Mouse (Mus musculus) spleen, embryonic (tissue): ENCODE measurements around the gene Cdv3.
"Not testable (repeated sequence)": the region's sequence is repeated elsewhere in the genome, so short reads cannot be mapped to it uniquely, and the experiment has no call there.

Source experiments
- CTCF ChIA-PET: fragments of 350-600 bp; sonication (Branson Sonifier 250); formaldehyde crosslinking; loops from one replicate; lab custom pipeline; 2022; lab: Charles Lee

The Cdv3 gene

DNA sequence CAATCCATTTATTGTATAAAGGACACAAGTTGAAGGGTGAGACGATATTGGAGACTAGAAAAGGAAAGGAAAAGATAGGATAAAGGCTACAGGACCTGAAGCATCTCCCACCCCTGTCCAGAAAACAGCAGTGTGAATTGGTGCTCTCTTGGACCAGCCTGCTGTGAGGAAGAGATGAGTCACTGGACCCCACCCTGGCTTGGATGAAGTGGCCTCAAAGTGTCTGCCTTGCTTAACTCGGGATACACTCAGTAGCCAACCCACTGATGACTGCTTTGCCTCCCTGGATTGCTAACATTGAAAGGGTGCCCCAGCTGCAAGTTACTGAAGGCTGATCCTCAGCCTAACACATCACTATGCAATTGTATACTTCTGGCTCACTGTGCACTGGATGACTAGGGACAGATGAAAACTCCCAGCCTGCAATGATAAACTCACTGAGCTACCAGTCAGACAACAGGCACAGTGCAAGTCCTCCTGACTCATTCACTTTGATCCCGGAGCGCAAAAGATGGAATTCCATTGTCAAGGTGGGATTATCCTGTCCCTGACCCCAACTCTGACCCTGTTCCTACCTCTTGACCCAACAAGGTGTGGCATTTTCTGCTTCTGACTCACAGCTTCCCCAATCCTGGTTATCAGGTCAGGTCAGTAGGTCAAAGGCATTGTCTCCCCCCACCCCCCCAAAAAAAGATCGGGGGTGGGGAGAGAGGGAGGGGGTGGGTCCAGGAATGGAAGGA is 6.8 kb upstream of the Cdv3 start:
- CTCF ChIA-PET: no interaction called here

DNA sequence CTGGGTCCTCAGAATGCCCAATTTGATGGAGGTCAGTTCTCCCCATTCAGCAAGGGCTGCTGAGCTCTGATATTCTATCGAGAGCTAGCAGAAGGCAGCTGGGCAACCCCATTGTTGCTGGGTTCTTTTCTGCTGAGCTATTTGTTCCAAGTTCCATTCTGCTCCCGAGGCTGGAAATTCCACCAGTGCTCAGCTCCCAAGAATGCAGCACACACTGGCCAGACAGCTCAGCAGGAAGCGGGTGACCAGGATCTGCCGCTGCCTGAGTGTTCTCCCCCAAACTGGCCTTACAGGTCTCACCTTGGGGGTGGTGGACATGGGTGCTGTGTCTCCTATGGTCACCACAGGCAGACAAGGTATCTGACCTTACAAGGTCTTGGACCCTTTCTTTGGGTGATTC is 4.3 kb upstream of the Cdv3 start:
- CTCF ChIA-PET: no interaction called here

DNA sequence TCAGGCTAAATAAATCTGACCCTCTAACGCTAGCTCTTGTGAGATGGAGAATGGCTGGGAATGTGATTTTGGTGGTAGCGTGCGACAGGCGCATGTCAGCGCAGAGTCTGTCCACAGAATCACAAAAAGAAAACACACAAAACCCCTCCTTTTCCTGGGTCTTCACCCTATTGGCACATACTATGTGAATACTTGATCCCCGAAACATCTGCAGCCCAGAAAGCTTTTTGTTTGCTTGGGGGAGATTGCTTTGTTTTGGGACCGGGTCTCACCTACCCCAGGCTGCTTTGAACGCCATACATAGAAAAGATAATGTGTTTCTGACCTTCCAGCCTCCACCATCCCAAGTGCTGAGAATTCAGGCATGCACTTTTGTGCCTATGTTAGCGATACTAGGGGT is 716 bp upstream of the Cdv3 start:
- CTCF ChIA-PET: interaction anchor here (0.6 to 0.7 kb wide), 2 partner anchors 61 to 91 kb away, joined by 4 to 11 read pairs; no protein-coding TSS in a partner anchor

DNA sequence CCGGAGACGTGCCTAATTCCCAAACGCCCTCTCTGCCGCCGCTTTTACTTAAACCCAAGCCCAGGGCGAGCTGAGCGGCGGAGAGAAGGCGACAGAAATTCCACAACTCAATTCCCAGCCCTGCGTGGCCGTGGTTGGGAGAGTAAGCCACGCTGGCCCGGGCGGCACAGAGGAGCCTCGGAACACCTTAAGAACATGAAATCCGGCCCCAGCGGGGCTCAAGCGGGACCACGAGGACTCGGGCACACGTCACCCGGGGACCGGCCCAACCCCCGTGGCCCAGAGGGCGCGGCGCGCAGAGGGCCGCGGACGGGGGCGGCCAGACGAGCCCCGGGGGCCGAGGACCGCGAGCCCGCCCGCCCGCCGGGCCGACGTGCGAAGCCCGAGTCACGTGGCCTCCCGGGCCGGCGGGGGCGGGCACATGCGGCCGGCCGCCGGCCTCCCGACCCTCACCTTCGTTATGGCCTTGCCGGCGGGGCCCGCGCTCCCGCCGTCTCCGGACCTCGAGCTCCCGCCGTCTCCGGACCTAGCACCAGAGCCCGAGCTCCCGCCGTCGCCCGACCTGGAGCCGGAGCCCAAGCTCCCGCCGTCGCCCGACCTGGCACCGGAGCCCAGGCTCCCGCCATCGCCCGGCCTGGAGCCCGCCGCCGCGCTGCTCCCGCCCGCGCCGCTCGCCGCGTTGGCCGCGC is 895 bp downstream of the Cdv3 start:
- CTCF ChIA-PET: interaction anchor here (0.6 to 1.3 kb wide), 2 partner anchors 19 to 83 kb away, joined by 3 read pairs; no protein-coding TSS in a partner anchor

DNA sequence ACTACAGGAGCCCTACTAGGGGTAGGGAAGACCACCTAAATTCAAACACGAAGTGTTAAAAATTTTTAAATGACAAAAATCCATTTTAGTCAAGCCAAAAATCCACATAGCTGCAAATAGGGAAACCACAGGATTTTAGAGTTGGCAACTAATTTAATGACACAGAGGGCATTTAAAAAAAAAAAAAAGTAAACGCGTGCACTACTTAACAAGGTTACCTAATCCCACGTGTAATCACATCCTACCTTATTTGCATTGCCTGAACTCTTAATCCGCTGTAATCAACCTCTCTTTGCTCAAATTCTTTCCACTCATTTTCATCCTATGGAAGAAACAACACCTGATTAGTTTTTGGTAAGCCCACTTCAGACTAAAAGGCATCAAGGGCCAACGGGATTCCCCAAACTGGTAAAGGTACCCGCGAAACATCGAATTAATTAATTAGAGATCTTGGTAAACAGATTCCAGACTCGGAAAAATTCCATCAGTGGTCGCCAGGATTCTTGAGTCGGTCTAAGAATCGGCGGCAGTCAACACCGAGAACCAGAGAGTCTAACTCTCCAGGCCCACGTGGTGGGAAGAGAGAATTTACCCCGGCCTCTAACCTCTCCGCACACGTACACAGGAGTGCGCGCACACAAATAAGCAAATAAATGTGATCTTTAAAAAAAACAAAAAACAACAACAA is 1.8 kb downstream of the Cdv3 start:
- CTCF ChIA-PET: interaction anchor here (0.6 to 1.3 kb wide), 2 partner anchors 20 to 59 kb away, joined by 3 read pairs; partner anchors contain the start of genes 1300017J02Rik and Topbp1

DNA sequence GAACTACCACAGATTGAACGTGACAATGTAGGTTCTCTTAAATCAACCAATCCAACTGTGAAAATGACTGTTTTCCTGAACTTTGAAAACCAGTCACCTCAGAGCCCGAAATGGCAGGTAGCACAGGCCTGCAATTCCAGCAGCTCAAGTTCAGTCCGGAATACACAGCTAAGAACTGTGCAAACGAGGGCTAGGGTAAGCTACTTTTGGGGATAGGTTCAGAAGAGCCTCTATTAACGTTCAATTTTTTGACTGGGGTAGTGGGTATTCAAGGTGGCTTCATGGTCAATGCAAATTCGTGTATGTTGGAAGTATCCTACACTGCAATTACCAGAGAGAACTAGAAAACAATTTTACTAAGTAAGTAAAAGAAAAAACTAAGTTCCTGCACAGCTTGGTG is 2.6 kb downstream of the Cdv3 start:
- CTCF ChIA-PET: interaction anchor here (0.6 to 1.3 kb wide), 2 partner anchors 58 to 107 kb away, joined by 3 read pairs; partner anchors contain the start of genes 1300017J02Rik and Topbp1

DNA sequence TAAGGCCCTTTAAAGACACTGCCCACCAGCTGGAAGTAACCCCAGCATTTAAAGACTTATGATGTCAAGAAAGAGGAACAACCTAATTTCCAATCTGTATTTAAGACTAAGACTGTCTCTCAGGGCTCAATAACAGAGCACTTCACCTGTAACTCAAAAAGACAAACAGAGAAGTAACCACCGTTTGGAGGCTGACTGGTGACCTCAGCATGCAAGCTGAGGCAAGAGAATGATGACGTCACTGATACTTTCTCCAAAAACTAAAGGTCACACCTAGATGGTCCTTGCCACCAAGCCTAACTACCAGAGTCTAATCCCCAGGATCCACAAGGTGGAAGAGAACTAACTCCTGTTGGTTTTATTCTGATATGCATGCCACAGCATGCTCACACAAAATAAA is 5.0 kb downstream of the Cdv3 start:
- CTCF ChIA-PET: interaction anchor here (0.6 kb wide), 1 partner anchor 96 kb away, joined by 12 read pairs; no protein-coding TSS in a partner anchor

DNA sequence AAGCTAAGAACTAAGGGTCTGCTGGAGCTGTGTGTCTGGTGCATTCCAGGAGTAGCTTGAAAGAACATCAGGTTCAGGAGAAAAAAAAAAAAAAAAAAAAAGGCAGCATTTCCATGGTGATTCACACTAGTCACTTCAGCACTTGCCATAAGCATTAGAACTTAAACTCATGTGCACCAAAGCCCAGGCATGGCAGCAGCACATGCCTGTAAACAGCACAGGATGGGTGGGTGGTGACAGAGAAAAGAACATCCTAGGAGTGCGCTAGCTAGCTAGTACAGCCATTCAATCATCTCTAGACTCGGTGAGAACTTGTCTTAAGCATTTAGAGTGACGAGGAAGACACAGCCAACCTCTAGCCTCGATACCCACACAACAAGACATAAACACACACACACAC is 7.1 kb downstream of the Cdv3 start:
- CTCF ChIA-PET: interaction anchor here (0.6 to 0.7 kb wide), 2 partner anchors 86 to 1773 kb away, joined by 4 to 5 read pairs; partner anchors contain the start of gene Nudt16

DNA sequence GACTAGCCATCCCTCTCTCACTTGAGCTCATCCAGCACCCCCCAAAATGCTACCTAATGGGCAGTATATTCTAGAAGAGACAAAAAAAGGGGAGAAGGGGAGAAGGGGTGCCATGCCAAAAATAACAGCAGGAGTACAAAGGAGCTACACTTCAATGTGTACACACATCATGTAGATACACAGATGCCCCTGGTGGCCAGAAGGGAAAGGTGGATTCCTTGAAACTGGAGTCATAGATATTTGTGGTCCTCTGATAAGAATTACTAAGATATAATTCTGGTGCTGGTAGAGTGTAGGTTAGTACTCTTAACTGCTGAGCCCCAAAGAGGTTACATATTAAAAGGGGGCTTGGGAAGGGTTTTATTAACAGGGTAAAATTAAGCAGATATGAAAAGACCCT is 7.7 kb downstream of the Cdv3 start:
- CTCF ChIA-PET: interaction anchor here (0.6 to 0.7 kb wide), 2 partner anchors 87 to 1774 kb away, joined by 4 to 5 read pairs; partner anchors contain the start of gene Nudt16

DNA sequence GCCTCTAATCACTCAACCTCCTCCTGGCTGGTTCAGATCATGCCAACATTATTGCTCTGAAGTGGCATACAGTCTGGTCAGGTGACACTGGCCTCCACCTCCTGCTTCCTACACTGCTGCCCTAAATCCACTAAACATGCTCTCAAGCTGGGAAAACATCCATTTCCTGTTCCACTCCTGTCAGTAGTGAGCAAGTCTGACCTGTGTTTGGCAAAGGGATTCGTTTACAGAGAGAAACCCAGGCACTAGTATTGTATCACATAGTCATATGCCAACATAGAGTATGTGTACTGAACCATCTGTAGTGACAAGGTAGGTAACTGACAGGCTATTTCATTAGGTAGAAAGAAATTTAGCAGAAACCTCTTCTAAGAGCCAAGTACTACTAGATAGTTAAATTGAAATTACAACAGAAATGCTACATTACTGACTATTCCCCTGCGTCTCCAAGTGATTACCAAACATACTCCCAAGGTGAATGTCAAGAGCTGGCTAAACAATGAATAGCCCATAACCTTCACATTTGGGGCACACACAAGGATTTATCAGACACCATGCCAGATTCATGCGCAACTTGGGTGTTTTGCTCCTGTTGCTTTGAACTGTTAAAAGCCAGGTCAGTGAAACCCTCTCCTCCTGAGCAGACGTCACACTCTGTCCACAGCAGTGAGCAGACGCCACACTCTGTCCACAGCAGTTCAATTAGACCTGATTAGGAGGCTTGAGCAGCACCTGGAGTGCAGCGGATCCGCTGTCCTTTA is 12.0 kb downstream of the Cdv3 start:
- CTCF ChIA-PET: not testable (repeated sequence)

DNA sequence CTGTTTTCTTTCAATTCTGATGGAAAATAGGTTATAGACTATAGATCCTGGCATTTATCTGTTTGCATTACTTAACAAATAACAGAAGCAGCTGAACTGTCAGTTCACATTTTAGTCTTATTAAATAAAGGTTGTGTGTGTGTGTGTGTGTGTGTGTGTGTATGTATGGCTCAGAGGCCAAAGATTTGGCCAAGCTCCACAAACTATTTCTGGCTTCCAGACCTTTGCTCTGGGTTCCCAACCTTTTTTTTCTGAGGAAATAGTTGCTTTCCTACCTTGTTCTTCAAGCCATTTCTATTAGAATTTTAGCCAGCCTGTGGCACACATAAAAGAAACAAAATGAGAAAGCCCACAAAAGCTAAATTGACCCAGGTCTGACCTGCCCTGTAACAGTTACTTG is 16.8 kb downstream of the Cdv3 start:
- CTCF ChIA-PET: no interaction called here

DNA sequence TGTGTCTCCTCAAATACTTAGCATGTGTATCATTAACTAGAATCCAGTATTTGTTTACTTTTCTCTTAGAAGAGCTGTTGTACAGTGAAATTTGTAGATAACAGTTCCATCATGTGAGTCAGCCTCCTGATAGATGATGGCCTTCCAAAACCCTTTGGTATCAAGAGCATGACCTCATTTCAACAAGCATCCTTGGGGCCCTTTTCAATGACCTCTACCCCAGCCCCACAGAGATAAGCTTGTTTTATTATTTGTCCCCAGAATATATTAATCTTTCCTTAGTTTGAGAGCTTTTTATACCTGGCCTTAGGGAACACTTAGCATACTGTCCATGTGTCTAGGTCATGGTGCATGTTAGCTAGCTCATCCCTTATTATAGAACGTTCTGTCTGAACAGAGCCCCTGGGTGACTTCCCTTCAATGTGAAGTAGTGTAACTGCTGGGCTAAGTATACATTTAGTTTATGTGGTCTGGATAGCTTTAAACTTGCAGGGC is 17.6 kb downstream of the Cdv3 start:
- CTCF ChIA-PET: no interaction called here

DNA sequence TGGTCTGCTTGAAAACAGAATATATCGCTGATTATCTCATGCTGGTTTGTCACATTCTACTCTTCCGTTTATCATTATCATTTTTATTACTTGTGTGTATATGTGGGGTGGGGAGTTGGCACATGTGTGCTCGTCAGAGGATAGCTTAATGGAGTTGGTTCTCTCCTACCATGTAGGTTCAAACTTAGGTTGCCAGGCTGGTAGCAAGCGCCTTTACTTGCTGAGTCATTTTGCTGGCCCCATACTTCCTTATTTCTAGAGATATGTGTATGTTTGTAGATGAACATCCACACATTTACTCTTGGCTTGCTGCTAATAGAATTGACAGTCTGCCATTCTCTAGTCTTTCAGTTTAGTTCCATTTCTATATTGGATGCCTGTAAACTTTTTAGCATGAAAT is 18.6 kb downstream of the Cdv3 start:
- CTCF ChIA-PET: interaction anchor here (0.5 kb wide), 1 partner anchor 124 kb away, joined by 4 read pairs; no protein-coding TSS in a partner anchor

DNA sequence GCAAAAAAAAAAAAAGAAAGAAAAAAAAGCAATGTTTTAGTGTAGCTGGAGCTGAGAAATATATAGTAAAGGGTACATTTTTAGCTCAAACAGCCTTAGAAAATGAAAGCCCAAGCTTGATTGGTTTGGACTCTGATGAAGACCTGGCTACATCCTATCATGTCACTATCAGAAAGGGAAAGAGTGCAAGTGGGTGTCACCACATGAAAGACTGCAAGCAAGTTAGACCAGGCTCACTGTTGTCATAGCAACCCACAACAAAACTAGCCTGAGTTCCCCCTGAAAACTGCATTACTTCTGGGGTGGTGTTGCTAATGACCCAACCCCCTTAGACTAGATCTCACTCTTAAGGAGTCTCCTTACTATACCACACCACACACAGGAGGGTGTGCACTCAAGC is 28.7 kb downstream of the Cdv3 start:
- CTCF ChIA-PET: no interaction called here

DNA sequence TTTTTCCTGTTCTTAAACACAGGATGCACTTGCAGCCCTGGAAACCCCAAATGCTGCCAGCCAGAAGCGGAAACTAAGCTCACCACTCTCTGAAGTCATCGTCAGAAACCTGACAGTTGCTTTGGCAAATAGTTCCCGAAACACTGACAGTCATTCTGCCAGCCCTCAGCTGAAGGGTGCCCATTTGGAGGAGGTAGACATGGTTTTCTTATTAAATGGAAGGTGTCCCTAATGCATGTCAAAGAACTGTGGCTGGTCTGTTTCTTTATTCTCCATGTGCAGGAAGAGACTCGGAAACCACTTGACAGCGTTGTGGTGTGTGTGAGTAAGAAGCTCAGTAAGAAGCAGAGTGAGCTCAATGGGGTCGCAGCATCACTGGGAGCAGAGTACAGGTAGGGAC is 33.0 kb downstream of the Cdv3 start:
- CTCF ChIA-PET: no interaction called here

DNA sequence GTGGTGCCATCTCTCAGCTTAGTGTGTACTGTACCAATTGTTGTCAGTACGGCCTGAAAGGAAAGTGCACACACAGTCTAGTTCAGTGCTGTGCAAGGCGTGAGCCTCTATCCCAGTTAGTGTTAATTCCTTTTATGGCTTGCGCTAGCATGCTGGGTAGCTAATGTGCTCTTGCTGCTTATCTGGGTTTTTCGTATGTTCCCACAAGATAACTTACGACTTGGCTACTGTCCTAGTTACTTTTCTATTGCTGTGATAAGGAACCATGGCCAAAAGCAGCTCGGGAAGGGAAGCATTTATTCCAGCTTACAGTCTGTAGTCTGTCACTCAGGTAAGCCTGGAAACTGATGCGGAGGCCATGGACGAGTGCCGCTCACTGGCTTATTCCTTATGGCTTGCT is 39.2 kb downstream of the Cdv3 start:
- CTCF ChIA-PET: no interaction called here

DNA sequence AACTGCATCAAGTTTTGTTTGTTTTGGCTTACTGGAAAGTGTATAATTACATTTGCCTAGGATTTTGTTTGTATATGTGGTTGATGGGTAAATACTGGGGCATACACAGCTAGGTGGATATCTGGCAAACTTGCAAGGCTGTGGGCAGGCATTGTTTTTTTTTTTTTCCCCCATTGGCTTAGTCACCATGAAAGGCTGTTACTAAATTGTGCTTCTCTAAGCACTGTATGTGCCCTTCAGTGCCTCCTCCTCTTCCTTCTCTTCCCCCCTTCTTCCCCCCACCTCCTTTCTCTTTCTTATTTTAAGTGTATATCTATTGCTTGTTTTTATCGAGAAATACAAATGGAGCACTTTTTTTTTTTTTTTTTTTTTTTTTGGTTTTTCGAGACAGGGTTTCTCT is 41.0 kb downstream of the Cdv3 start:
- CTCF ChIA-PET: no interaction called here

DNA sequence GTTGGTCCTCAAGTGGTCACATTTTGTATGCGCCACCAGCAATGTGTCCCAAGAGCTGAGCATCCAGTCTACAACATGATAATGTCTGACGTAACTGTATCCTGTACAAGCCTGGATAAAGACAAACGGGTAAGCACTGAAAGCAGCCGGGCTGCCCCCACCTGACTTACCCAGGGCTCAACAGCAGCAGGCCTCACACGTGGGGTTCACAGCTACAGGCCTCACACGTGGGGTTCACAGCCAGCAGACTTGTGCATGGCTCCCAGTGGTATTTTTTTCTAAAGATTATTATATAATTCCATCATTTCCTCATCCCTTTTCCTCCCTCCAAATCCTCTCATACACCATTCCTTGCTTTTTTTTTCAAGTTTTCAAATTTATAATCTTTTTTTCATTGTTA is 55.8 kb downstream of the Cdv3 start:
- CTCF ChIA-PET: no interaction called here

DNA sequence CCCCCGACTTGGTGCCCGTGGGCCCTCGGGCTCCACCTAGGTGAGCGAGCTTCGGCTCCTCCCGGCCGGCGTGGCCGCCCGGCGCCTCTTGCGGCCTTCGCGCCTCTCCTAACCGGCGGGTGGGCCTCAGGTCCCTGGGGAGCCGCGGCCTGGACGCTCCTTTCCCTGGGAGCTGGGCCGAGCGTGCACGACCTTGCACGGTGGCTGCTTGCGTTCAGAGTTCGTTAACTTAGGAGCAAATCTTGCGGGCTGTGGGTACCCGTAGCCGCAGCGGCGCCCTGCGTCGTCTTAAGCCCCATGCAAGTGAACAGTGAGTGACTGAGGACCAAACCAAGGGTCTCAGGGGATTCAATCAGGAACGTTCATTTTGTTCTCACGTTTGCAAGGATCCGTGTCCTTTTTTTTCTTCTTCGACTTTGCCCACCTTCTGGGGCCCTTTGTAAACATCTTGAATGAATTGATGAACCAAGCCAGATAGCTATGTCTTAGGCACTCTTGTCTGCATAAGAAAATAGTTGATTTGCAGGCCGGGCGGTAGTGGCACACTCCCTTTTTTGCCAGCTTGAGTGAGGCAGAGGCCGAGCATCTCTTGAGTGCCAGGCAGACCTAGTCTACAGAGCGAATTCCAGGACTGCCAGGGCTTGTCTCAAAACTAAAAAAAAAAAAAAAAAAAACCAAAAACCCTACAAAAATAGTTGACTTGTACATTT is 60.2 kb downstream of the Cdv3 start:
- CTCF ChIA-PET: interaction anchor here (0.6 to 1.0 kb wide), 3 partner anchors 58 to 98 kb away, joined by 3 to 11 read pairs (median 10); no protein-coding TSS in a partner anchor

DNA sequence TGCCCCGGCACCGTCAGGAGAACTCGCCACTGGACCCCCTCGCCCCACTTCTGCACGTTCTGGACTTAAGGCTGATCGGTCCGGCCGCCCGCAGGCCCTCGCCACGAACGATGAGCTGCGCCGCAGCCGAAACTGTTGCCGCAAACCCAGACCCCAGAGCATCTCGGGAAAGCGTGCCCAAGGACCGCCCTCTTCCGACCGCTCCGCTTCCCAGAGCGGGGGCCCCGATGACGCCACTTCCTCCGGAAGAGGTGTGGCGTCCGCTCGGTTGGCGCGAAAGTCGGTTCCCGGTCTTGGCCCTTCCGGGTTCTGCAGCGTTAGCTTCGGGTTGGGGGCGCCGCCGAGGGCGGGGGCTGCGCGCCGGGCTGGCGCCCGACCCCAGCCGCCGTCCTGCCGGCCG is 60.7 kb downstream of the Cdv3 start, which contains the start of the genes 1300017J02Rik and Topbp1:
Gene 1300017J02Rik (minus strand): TSS at position 156 of the 400 bp plus-strand sequence.
Gene Topbp1 (plus strand): TSS at position 289 of the 400 bp plus-strand sequence.
- CTCF ChIA-PET: interaction anchor here (1.0 kb wide), 1 partner anchor 58 kb away, joined by 3 read pairs; no protein-coding TSS in a partner anchor
